Mouse (Mus musculus): ENCODE data around the gene Ublcp1.

GRCm38 (mm10) chr11:44427951-44428350, 42.3 kb downstream of the Ublcp1 start:
- TF ChIP-seq CTCF (IDR thresholded peaks at IDR 0.05; ENCODE audit: control insufficient read depth, insufficient read depth, low read length), result no peak
- no peak for TF ChIP-seq POLR2A (IDR thresholded peaks at IDR 0.05; ENCODE audit: borderline replicate concordance, control insufficient read depth, low read depth, low read length)

Data from bone marrow, adult 2 months (tissue).